Mouse (Mus musculus): Measurements from ENCODE around the gene Atmin.

DNA sequence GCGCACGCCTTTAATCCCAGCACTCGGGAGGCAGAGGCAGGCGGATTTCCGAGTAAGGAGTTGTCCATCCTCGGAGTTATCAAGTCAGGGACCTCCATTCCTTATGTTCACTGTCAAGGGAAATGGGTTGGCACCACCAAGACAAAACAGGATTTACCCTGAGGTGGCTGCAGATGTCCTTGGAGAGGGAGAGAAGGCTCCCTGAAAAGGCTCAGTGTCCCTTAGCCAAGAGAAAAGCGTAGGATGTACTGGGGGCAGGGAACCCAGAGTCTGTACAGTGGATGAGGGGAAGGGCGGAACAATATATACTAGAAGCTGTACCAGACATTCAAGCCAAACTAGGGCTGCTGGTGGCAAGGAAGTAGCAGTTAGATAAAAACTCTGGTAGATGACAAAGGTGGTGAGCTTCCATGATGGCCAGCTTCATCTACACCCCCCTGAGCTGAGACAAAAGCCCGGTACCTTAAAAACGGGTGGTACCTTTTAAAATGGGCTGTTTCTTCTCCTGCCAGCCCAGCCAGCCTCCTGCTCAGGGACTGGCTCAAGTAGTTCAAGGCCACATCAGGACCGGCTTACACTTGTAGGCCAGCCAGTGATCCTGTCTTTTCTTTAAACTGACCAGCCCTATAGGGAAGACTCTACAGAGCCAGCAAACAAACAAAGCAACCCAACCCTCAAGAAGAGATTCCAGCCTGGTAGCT, 51.0 kb downstream of the Atmin start:
- no peak for TF ChIP-seq CTCF (IDR thresholded peaks at IDR 0.05)
- no peak for TF ChIP-seq EP300 (IDR thresholded peaks at IDR 0.05)
